Comparison of ENCODE assay signal across 9 mouse cellular contexts in genomic region chr14:49153801-49154200, GRCm38 (mm10). TPM values are rescaled to one million over a fixed set of nuclear protein-coding genes. Genes with fewer than 3 reads are reported as not detected.
A peak's percentile ranks its signal among the peaks of the same experiment; 100 is the strongest.
DNase-seq lines count a peak whose midpoint lies in the region; ATAC-seq and TF ChIP-seq lines count a peak whose summit lies in the region.
"Had no signal": no experiment of that assay in that cellular context is flagged by ENCODE, and none has a peak within 500 bp of the region (broad histone marks: within the 10 kb centered on the region; RNA-seq: fewer than 3 reads in every experiment).

No protein-coding gene starts in this region.

- H3K27ac ChIP-seq in heart, embryonic 12.5 days (ENCODE audit: poor library complexity, severe bottlenecking) = no peak overlapping the region
- H3K27ac ChIP-seq: macrophage had no signal

- H3K36me3 ChIP-seq in heart, embryonic 12.5 days = no peaks in the 10 kb centered on the region
- no peaks in the 10 kb centered on the region for H3K36me3 ChIP-seq in G1E (replicated peaks)
- H3K36me3 ChIP-seq in splenic B cell, adult 2 months (ENCODE audit: control insufficient read depth, insufficient read depth, low read length, poor library complexity, severe bottlenecking) = no peaks in the 10 kb centered on the region

- H3K4me3 ChIP-seq in heart, embryonic 12.5 days = no peak overlapping the region
- no peak overlapping the region for H3K4me3 ChIP-seq in G1E (ENCODE audit: low read depth, low read length)

- no peak overlapping the region for H3K9ac ChIP-seq in heart, embryonic 12.5 days

- no peaks in the 10 kb centered on the region for H3K27me3 ChIP-seq in heart, embryonic 12.5 days (replicated peaks)
- H3K27me3 ChIP-seq in G1E (ENCODE audit: insufficient read depth, low read length) = peaks cover 6% of the 10 kb centered on the region
- H3K27me3 ChIP-seq in splenic B cell, adult 2 months (ENCODE audit: control insufficient read depth, insufficient read depth, low read length, poor library complexity, severe bottlenecking) = no peaks in the 10 kb centered on the region

- no peak for ATAC-seq in heart, embryonic 12.5 days (ENCODE audit: insufficient number of reproducible peaks, low FRiP score)
- ATAC-seq in G1E (ENCODE audit: extremely low read depth, insufficient number of reproducible peaks, low FRiP score, poor library complexity, severe bottlenecking) = no peak
- ATAC-seq in cerebellum, adult (ENCODE audit: insufficient number of reproducible peaks, low FRiP score, low TSS enrichment) = peak; percentile 66
- ATAC-seq in megakaryocyte progenitor cell, adult 5-6 weeks (replicated peaks; ENCODE audit: poor library complexity) = peak; percentile 97

- peak; percentile 67; the same call in 1 of the 2 replicates for TF ChIP-seq CTCF in G1E (IDR thresholded peaks at IDR 0.05; ENCODE audit: low read depth, low read length)

- 24% methylated on average over 7 of the region's 7 CpGs for WGBS in heart, embryonic 12.5 days

- no peaks in the 10 kb centered on the region for H3K9me3 ChIP-seq in heart, embryonic 12.5 days (replicated peaks)
- H3K9me3 ChIP-seq in G1E (replicated peaks) = no peaks in the 10 kb centered on the region

- no peak overlapping the region for H3K4me2 ChIP-seq in heart, embryonic 12.5 days

- DNase-seq in heart, adult 18-20 months = peak; percentile 48 to 87
- peak; percentile 8 for DNase-seq in G1E (ENCODE audit: low spot score)
- peak; percentile 71 for DNase-seq in forelimb bud, embryonic 11.5 days (ENCODE audit: low read depth, low spot score)
- DNase-seq in layer of hippocampus, adult 9-11 months = peak; percentile 19
- DNase-seq in splenic B cell, adult 2 months (ENCODE audit: low read depth, low spot score) = peak; percentile 83

- no peaks in the 10 kb centered on the region for H3K4me1 ChIP-seq in heart, embryonic 12.5 days (replicated peaks)
- H3K4me1 ChIP-seq in G1E (ENCODE audit: insufficient read depth, low read depth, low read length) = no peaks in the 10 kb centered on the region

RNA-seq across cellular contexts. Expression of gene Naa30, which starts 18.2 kb away (rescaled TPM):
- total RNA-seq in heart, adult 18-20 months (2021) = 10 to 100 TPM; 18.3 to 22.9 TPM
- polyA plus RNA-seq in heart, embryonic 12.5 days (2016; fragmentation: Nextera tagmentation; extraction: Ambion mirVana) = 16.3 and 17.5 TPM in 2 replicates
- 44.5 and 61.6 TPM in 2 replicates for total RNA-seq in G1E (2014; fragmentation: Nextera tagmentation)
- 42.7 and 56.7 TPM in 2 replicates for total RNA-seq in G1E (2017)
- polyA plus RNA-seq in G1E (2012) = 14.8 and 19.1 TPM in 2 replicates
- 21.6 and 21.8 TPM in 2 replicates for total RNA-seq in megakaryocyte progenitor cell, adult 5-6 weeks (2015)
- total RNA-seq in megakaryocyte progenitor cell, adult 5-6 weeks (2017) = 26.8 and 29.1 TPM in 2 replicates

Comparison
In these comparisons a context has a peak if more than half of its experiments do, and no peak if none do; other contexts are left out.
1. DNase-seq: peak in every context shown above with its lines; median percentile 83 in splenic B cell, adult 2 months; 71 in forelimb bud, embryonic 11.5 days; 68 in heart, adult 18-20 months; 19 in layer of hippocampus, adult 9-11 months; 8 in G1E.
2. ATAC-seq: peak in cerebellum, adult (single experiment) and megakaryocyte progenitor cell, adult 5-6 weeks (single experiment); none in heart, embryonic 12.5 days (single experiment) and G1E (single experiment).